Mouse (Mus musculus) lung, embryonic 16.5 days (tissue): ENCODE results near the gene Cd9. TPM values are rescaled to one million over a fixed set of nuclear protein-coding genes. Genes with fewer than 3 reads are reported as not detected.

Experiments used
- ATAC-seq: fragments of 200-750 bp; cut with Nextera tagmentation; 2 replicates; pipeline ENCODE4 v1.8.0; 2017; ENCODE audit warnings: low read depth, mild to moderate bottlenecking, moderate library complexity
- H3K27ac ChIP-seq: fragments of 300-500 bp; sonication (generic); 2 replicates; pipeline ENCODE4 v1.5.1; 2014; ENCODE audit warnings: mild to moderate bottlenecking, control low read depth, low read length
- H3K27me3 ChIP-seq: fragments of 300-500 bp; sonication (generic); 2 replicates; pipeline ENCODE4 v1.6.1; 2014; ENCODE audit warnings: low read depth, low read length, mixed read lengths; ENCODE audit not compliant: control insufficient read depth, insufficient read depth
- H3K36me3 ChIP-seq: fragments of 300-500 bp; sonication (generic); 2 replicates; pipeline ENCODE4 v1.6.1; 2014; ENCODE audit warnings: low read length; ENCODE audit not compliant: control insufficient read depth, insufficient read depth
- H3K4me1 ChIP-seq: fragments of 300-500 bp; sonication (generic); replicated peaks from 2 replicates; pipeline ENCODE4 v1.6.1; 2014; ENCODE audit warnings: low read length, mixed read lengths; ENCODE audit not compliant: control insufficient read depth, insufficient read depth
- H3K4me2 ChIP-seq: fragments of 300-500 bp; sonication (generic); 2 replicates; pipeline ENCODE4 v1.6.1; 2014; ENCODE audit warnings: low read depth, low read length, control low read depth
- H3K4me3 ChIP-seq: fragments of 300-500 bp; sonication (generic); 2 replicates; pipeline ENCODE4 v1.5.1; 2014; ENCODE audit warnings: mild to moderate bottlenecking, low read length, control low read depth
- H3K9ac ChIP-seq: fragments of 300-500 bp; sonication (generic); 2 replicates; pipeline ENCODE4 v1.6.1; 2014; ENCODE audit warnings: low read length, control low read depth
- H3K9me3 ChIP-seq: fragments of 300-500 bp; sonication (generic); 2 replicates; pipeline ENCODE4 v1.6.1; 2016; ENCODE audit warnings: low read length; ENCODE audit not compliant: control insufficient read depth
- WGBS: fragments of 180-500 bp; shearing (Covaris S2); extraction: QIAGEN DNeasy Blood & Tissue Kit; methylation state at CpG from one replicate; pipeline ENCODE4 v1.1.7; 2014; 5-methylcytosine and 5-hydroxymethylcytosine counted together
- polyA plus RNA-seq: library from polyadenylated mRNA; unstranded; fragments of >200 nt; fragmentation: Nextera tagmentation; extraction: Ambion mirVana; gene quantifications from 2 replicates; pipeline ENCODE4 v1.2.1, GENCODE M21; 2015

Gene Cd9
- polyA plus RNA-seq, 1 experiment from 2014 or later: 356 TPM

- Histone ChIP-seq H3K9ac (no peak overlapping the region), H3K27ac (no peak overlapping the region), H3K4me1 (no peaks in the 10 kb centered on the region), H3K4me3 (no peak overlapping the region), H3K4me2 (no peak overlapping the region), H3K27me3 (no peaks in the 10 kb centered on the region), H3K36me3 (peaks cover 16% of the 10 kb centered on the region), H3K9me3 (no peaks in the 10 kb centered on the region)
- WGBS: 81% methylated on average over 11 of the region's 11 CpGs
- no peak for ATAC-seq
Observed at GRCm38 (mm10) chr6:125460589-125460988, 34.0 kb downstream of the Cd9 start.

- Histone ChIP-seq H3K4me2 (no peak overlapping the region), H3K9ac (no peak overlapping the region), H3K27ac (no peak overlapping the region), H3K4me1 (no peaks in the 10 kb centered on the region), H3K9me3 (no peaks in the 10 kb centered on the region), H3K4me3 (no peak overlapping the region), H3K36me3 (peaks cover 16% of the 10 kb centered on the region), H3K27me3 (no peaks in the 10 kb centered on the region)
- no peak for ATAC-seq
- WGBS: 81% methylated on average over 5 of the region's 5 CpGs
Observed at GRCm38 (mm10) chr6:125459903-125460302, 34.7 kb downstream of the Cd9 start.

- 48% methylated on average over 12 of the region's 12 CpGs for WGBS
- no peaks in the 10 kb centered on the region for H3K27me3 ChIP-seq
- no peak overlapping the region for H3K4me2 ChIP-seq
- H3K27ac ChIP-seq: no peak overlapping the region
- H3K9me3 ChIP-seq: no peaks in the 10 kb centered on the region
- ATAC-seq: no peak
- no peaks in the 10 kb centered on the region for H3K4me1 ChIP-seq
- H3K36me3 ChIP-seq: peaks cover 8% of the 10 kb centered on the region; the same call in 1 of the 2 replicates
- H3K4me3 ChIP-seq: no peak overlapping the region
- H3K9ac ChIP-seq: no peak overlapping the region
Observed at GRCm38 (mm10) chr6:125455806-125456520, 38.6 kb downstream of the Cd9 start.

GRCm38 (mm10) chr6:125454731-125455130 is 39.9 kb downstream of the Cd9 start:
- 87% methylated on average over 9 of the region's 9 CpGs for WGBS
- Histone ChIP-seq H3K9ac (no peak overlapping the region), H3K9me3 (no peaks in the 10 kb centered on the region), H3K27me3 (no peaks in the 10 kb centered on the region), H3K4me1 (no peaks in the 10 kb centered on the region), H3K4me2 (no peak overlapping the region), H3K36me3 (0 out of 2 replicates have a peak, but pooled peaks cover 4% of the 10 kb centered on the region), H3K4me3 (no peak overlapping the region), H3K27ac (no peak overlapping the region)
- ATAC-seq: no peak

- H3K27me3 ChIP-seq: no peaks in the 10 kb centered on the region
- H3K4me1 ChIP-seq: no peaks in the 10 kb centered on the region
- no peak overlapping the region for H3K27ac ChIP-seq
- H3K9me3 ChIP-seq: no peaks in the 10 kb centered on the region
- WGBS: 59% methylated on average over 5 of the region's 5 CpGs
- H3K4me2 ChIP-seq: no peak overlapping the region
- H3K4me3 ChIP-seq: no peak overlapping the region
- H3K9ac ChIP-seq: no peak overlapping the region
- ATAC-seq: no peak
- 0 out of 2 replicates have a peak, but pooled peaks cover under 1% of the 10 kb centered on the region for H3K36me3 ChIP-seq
Observed at GRCm38 (mm10) chr6:125454299-125454698, 40.3 kb downstream of the Cd9 start.

GRCm38 (mm10) chr6:125447660-125448059 is 46.9 kb downstream of the Cd9 start:
- H3K36me3 ChIP-seq: no peaks in the 10 kb centered on the region

GRCm38 (mm10) chr6:125447205-125447604 is 47.4 kb downstream of the Cd9 start:
- no peak for ATAC-seq
- no peak overlapping the region for H3K27ac ChIP-seq
- 47% methylated on average over 4 of the region's 4 CpGs for WGBS

More at GRCm38 (mm10) chr6:125447660-125448059, 46.9 kb downstream of the Cd9 start:
- WGBS: 66% methylated on average over 2 of the region's 2 CpGs
- Histone ChIP-seq H3K4me2 (no peak overlapping the region), H3K9me3 (no peaks in the 10 kb centered on the region), H3K4me3 (no peak overlapping the region), H3K4me1 (0 out of 2 replicates have a peak, but pooled peaks cover 2% of the 10 kb centered on the region), H3K27ac (no peak overlapping the region), H3K9ac (no peak overlapping the region), H3K27me3 (no peaks in the 10 kb centered on the region)
- ATAC-seq: no peak

GRCm38 (mm10) chr6:125445381-125445780 is 49.2 kb downstream of the Cd9 start:
- no peak for ATAC-seq
- Histone ChIP-seq H3K9me3 (no peaks in the 10 kb centered on the region), H3K4me2 (no peak overlapping the region), H3K27ac (no peak overlapping the region), H3K4me3 (no peak overlapping the region), H3K9ac (no peak overlapping the region), H3K4me1 (0 out of 2 replicates have a peak, but pooled peaks cover 2% of the 10 kb centered on the region), H3K36me3 (no peaks in the 10 kb centered on the region), H3K27me3 (no peaks in the 10 kb centered on the region)
- WGBS: 73% methylated on average over 6 of the region's 6 CpGs

More at GRCm38 (mm10) chr6:125447205-125447604, 47.4 kb downstream of the Cd9 start:
- H3K4me1 ChIP-seq: 0 out of 2 replicates have a peak, but pooled peaks cover 2% of the 10 kb centered on the region
- H3K27me3 ChIP-seq: no peaks in the 10 kb centered on the region
- H3K4me2 ChIP-seq: no peak overlapping the region
- H3K9me3 ChIP-seq: no peaks in the 10 kb centered on the region
- no peak overlapping the region for H3K4me3 ChIP-seq
- no peaks in the 10 kb centered on the region for H3K36me3 ChIP-seq
- no peak overlapping the region for H3K9ac ChIP-seq

- no peak overlapping the region for H3K4me3 ChIP-seq
- H3K9me3 ChIP-seq: no peaks in the 10 kb centered on the region
- 0 out of 2 replicates have a peak, but pooled peaks cover 2% of the 10 kb centered on the region for H3K4me1 ChIP-seq
- no peaks in the 10 kb centered on the region for H3K36me3 ChIP-seq
- WGBS: 51% methylated on average over 10 of the region's 10 CpGs
- ATAC-seq: no peak
- H3K4me2 ChIP-seq: no peak overlapping the region
- no peak overlapping the region for H3K27ac ChIP-seq
- H3K9ac ChIP-seq: no peak overlapping the region
- no peaks in the 10 kb centered on the region for H3K27me3 ChIP-seq
Observed at GRCm38 (mm10) chr6:125442591-125442990, 52.0 kb downstream of the Cd9 start.
